Mouse (Mus musculus): ENCODE data around the gene Hist2h3c2. TPM values are rescaled to one million over a fixed set of nuclear protein-coding genes. Genes with fewer than 3 reads are reported as not detected.
"Not testable (repeated sequence)": the region's sequence is repeated elsewhere in the genome, so short reads cannot be mapped to it uniquely, and the experiment has no call there.

The Hist2h3c2 gene
- polyA plus RNA-seq, 1 experiment from 2014 or later, result 2.7 TPM

DNA sequence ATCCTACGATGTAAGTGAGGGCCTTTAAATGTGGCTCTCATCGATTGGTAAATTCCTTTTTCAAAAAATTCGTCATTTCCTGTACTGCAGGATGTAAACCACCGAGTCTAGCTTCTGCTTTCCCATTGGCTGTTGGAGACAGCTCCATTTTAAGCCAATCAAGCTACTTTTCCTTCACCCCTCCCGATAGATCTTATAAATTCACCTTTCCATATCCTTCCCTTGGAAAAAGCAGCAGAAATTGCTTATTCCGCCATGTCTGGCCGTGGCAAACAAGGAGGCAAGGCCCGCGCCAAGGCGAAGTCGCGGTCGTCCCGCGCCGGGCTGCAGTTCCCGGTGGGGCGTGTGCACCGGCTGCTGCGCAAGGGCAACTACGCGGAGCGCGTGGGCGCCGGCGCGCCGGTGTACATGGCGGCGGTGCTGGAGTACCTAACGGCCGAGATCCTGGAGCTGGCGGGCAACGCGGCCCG is 19.2 kb downstream of the Hist2h3c2 start, which contains the start of the genes Bola1 and Hist2h2ab:
Gene Bola1, minus strand, starts transcription at position 49 of the 470 bp plus-strand sequence.
Gene Hist2h2ab, plus strand, starts transcription at position 205 of the 470 bp plus-strand sequence.
- no peaks in the 10 kb centered on the region for H3K9me3 ChIP-seq (replicated peaks; ENCODE audit: control insufficient read depth, low read length)
- H3K4me2 ChIP-seq (ENCODE audit: low read depth, low read length), result peak within 1 kb of the TSS; percentile 91
- peaks cover 26% of the 10 kb centered on the region for H3K4me1 ChIP-seq (ENCODE audit: control insufficient read depth, insufficient read depth, low read length)
- no peaks in the 10 kb centered on the region for H3K36me3 ChIP-seq (ENCODE audit: control insufficient read depth, insufficient read depth)
- peak within 1 kb of the TSS; percentile 100 for H3K27ac ChIP-seq (ENCODE audit: low read length)
- peak within 1 kb of the TSS; percentile 77 for H3K4me3 ChIP-seq (ENCODE audit: low read length)
- WGBS, result under 1% methylated on average over 36 of the region's 37 CpGs
- H3K9ac ChIP-seq (ENCODE audit: low read length), result peak within 1 kb of the TSS; percentile 94
- H3K27me3 ChIP-seq (ENCODE audit: control insufficient read depth, insufficient read depth, low read length), result no peaks in the 10 kb centered on the region
- ATAC-seq (replicated peaks; ENCODE audit: extremely low read depth, insufficient read depth, low FRiP score), result peak; percentile 79

DNA sequence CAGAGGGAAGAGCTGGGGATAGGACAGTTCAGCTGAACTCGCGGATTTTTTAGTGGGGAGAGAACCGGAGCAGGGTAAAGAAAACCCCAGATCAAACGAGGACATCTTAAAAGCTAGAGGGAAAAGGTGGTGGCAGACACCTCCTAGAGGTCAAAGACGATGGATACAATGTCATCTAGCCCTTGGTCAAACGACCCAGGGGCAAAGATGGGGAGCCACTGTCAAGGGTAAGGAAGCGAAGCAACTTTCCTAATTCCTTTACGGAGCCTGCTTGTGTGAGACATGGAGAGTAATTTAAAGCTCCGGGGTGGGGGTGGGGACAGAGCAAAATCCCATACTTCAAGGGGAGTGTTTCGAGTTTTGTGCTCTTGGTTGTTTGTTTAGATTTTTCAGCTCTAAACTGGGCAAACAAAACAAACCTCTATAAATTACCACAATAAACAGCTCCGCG is 19.7 kb downstream of the Hist2h3c2 start:
- H3K4me3 ChIP-seq (ENCODE audit: low read length), result peak overlapping the region; percentile 77
- H3K27me3 ChIP-seq (ENCODE audit: control insufficient read depth, insufficient read depth, low read length), result no peaks in the 10 kb centered on the region
- H3K36me3 ChIP-seq (ENCODE audit: control insufficient read depth, insufficient read depth), result no peaks in the 10 kb centered on the region
- H3K9me3 ChIP-seq (replicated peaks; ENCODE audit: control insufficient read depth, low read length), result no peaks in the 10 kb centered on the region
- ATAC-seq (replicated peaks; ENCODE audit: extremely low read depth, insufficient read depth, low FRiP score), result no peak
- H3K4me1 ChIP-seq (ENCODE audit: control insufficient read depth, insufficient read depth, low read length), result peaks cover 26% of the 10 kb centered on the region
- H3K27ac ChIP-seq (ENCODE audit: low read length), result peak overlapping the region; percentile 100
- H3K9ac ChIP-seq (ENCODE audit: low read length), result peak overlapping the region; percentile 94
- peak overlapping the region; percentile 91 for H3K4me2 ChIP-seq (ENCODE audit: low read depth, low read length)
- WGBS, result 0% methylated on average over 12 of the region's 12 CpGs

DNA sequence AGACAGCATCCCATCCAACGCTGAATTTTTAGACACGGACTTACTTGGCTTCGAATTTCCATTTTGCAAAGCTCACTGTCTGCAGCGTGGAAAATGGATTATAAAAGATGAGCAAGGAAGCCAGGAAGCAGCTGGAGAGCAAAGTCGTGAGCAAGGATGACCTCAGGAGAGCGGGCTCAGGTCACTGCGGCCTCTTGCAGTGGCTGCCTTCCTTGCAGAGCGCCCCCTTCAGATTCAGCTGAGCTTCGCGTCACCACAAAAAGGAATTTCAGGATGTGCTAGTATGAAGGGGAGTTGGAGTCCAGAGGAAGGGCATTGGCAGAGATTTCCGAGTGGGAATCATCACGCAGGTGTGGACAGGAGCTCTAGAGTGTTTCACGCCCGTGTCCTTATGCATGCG is 29.7 kb downstream of the Hist2h3c2 start:
- Histone ChIP-seq H3K9me3 (replicated peaks; ENCODE audit: control insufficient read depth, low read length) (no peaks in the 10 kb centered on the region), H3K4me2 (ENCODE audit: low read depth, low read length) (no peak overlapping the region), H3K27ac (ENCODE audit: low read length) (no peak overlapping the region), H3K9ac (ENCODE audit: low read length) (no peak overlapping the region), H3K4me1 (ENCODE audit: control insufficient read depth, insufficient read depth, low read length) (0 out of 2 replicates have a peak, but pooled peaks cover 2% of the 10 kb centered on the region), H3K4me3 (ENCODE audit: low read length) (no peak overlapping the region), H3K27me3 (ENCODE audit: control insufficient read depth, insufficient read depth, low read length) (no peaks in the 10 kb centered on the region), H3K36me3 (ENCODE audit: control insufficient read depth, insufficient read depth) (no peaks in the 10 kb centered on the region)
- no peak for ATAC-seq (replicated peaks; ENCODE audit: extremely low read depth, insufficient read depth, low FRiP score)
- 23% methylated on average over 15 of the region's 15 CpGs for WGBS

DNA sequence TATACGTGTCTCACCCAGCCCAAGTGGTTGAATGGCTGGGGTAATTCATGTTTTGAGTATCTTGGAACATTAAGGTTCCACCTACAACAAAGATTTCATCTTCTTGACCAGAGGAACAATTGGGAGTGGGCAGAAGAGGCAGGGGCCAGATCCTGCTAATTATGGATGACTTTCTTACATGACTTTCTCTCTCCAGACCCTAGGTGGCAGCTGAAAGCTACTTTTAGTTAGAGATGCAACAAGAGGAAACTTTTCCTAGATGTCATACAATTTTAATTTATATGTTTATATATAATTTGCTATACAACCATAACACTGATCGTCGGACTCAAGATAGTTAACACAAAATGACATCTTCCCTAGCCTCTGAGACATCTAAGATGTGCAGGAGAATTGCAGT is 31.1 kb downstream of the Hist2h3c2 start:
- Histone ChIP-seq H3K4me1 (ENCODE audit: control insufficient read depth, insufficient read depth, low read length) (0 out of 2 replicates have a peak, but pooled peaks cover 2% of the 10 kb centered on the region), H3K9ac (ENCODE audit: low read length) (no peak overlapping the region), H3K9me3 (replicated peaks; ENCODE audit: control insufficient read depth, low read length) (no peaks in the 10 kb centered on the region), H3K4me2 (ENCODE audit: low read depth, low read length) (no peak overlapping the region), H3K36me3 (ENCODE audit: control insufficient read depth, insufficient read depth) (no peaks in the 10 kb centered on the region), H3K27me3 (ENCODE audit: control insufficient read depth, insufficient read depth, low read length) (no peaks in the 10 kb centered on the region), H3K27ac (ENCODE audit: low read length) (no peak overlapping the region), H3K4me3 (ENCODE audit: low read length) (no peak overlapping the region)
- WGBS, result 80% methylated on average over 3 of the region's 3 CpGs
- no peak for ATAC-seq (replicated peaks; ENCODE audit: extremely low read depth, insufficient read depth, low FRiP score)

DNA sequence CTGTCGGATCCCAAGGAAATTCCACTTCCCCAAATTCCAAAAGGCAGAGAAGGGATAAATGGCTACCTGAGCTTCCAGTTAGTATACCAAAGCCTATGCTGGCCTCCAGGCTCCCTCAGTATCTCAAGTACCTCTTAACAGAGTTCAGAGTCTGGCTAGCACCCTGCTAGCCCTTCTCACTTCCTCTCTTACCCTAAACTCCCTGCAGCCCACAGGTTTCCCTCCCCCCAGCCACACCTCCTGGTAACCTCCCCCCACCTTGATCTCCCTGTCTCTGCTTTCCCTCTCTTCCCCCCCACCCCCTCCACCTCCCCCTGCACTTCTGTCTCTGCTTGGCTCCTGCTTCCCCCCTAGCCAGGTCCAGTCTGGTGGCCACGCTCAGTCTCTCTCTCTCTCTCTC is 39.2 kb downstream of the Hist2h3c2 start:
- H3K4me1 ChIP-seq (ENCODE audit: control insufficient read depth, insufficient read depth, low read length), result peaks cover 11% of the 10 kb centered on the region
- H3K9ac ChIP-seq (ENCODE audit: low read length), result no peak overlapping the region
- ATAC-seq (replicated peaks; ENCODE audit: extremely low read depth, insufficient read depth, low FRiP score), result no peak
- peaks cover 6% of the 10 kb centered on the region for H3K9me3 ChIP-seq (replicated peaks; ENCODE audit: control insufficient read depth, low read length)
- no peak overlapping the region for H3K4me3 ChIP-seq (ENCODE audit: low read length)
- H3K4me2 ChIP-seq (ENCODE audit: low read depth, low read length), result no peak overlapping the region
- H3K36me3 ChIP-seq (ENCODE audit: control insufficient read depth, insufficient read depth), result peaks cover 6% of the 10 kb centered on the region
- 27% methylated on average over 2 of the region's 2 CpGs for WGBS
- no peaks in the 10 kb centered on the region for H3K27me3 ChIP-seq (ENCODE audit: control insufficient read depth, insufficient read depth, low read length)
- H3K27ac ChIP-seq (ENCODE audit: low read length), result no peak overlapping the region

DNA sequence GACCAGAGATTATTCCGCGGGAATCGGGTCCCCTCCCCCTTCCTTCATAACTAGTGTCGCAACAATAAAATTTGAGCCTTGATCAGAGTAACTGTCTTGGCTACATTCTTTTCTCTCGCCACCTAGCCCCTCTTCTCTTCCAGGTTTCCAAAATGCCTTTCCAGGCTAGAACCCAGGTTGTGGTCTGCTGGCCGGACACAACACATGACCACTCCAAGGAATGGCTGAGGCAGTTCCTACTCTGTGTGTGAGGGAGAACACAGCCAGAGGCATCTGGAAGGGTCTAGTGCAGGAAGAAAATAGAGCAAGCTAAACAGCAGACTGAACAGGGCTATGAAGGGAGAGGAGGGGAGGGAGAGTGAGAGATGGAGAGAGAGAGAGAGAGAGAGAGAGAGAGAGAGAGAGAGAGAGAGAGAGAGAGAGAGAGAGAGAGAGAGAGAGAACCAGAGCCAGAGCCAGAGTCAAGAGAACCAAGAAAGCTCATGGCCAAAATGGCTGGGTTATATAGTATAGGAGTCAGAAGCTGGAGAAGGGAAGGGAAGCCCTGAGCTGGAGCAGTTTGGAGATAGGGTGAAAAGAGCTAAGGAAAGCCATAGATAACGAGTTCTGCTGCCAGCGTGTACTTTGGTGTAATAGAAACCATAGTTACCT is 40.2 kb downstream of the Hist2h3c2 start:
- H3K27ac ChIP-seq (ENCODE audit: low read length); H3K36me3 ChIP-seq (ENCODE audit: control insufficient read depth, insufficient read depth); ATAC-seq (replicated peaks; ENCODE audit: extremely low read depth, insufficient read depth, low FRiP score); H3K9me3 ChIP-seq (replicated peaks; ENCODE audit: control insufficient read depth, low read length); H3K4me3 ChIP-seq (ENCODE audit: low read length); H3K9ac ChIP-seq (ENCODE audit: low read length); H3K27me3 ChIP-seq (ENCODE audit: control insufficient read depth, insufficient read depth, low read length): not testable (repeated sequence)
- 25% methylated on average over 6 of the region's 8 CpGs for WGBS
- H3K4me1 ChIP-seq (ENCODE audit: control insufficient read depth, insufficient read depth, low read length), result peaks cover 11% of the 10 kb centered on the region
- peak overlapping the region; percentile 93 for H3K4me2 ChIP-seq (ENCODE audit: low read depth, low read length)

DNA sequence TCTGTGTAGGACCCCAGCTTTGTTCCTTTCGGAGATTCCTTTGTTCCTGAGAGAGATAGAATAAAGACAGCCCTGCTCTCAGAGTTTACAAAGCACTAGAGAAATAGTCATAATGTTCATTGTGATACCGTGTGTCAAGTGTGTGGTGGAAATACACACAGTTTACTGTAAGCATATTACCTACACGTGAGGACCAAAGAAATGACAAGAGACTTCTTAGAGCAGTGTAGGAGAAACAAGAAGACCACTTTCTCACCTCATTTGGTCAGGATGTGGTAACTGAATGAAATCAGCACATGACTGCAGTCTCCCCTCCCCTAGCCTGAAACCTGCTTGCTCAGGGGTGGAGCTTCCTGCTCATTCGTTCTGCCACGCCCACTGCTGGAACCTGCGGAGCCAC is 40.7 kb downstream of the Hist2h3c2 start:
- Histone ChIP-seq H3K4me3 (ENCODE audit: low read length) (peak overlapping the region; percentile 78), H3K4me2 (ENCODE audit: low read depth, low read length) (peak overlapping the region; percentile 93), H3K27me3 (ENCODE audit: control insufficient read depth, insufficient read depth, low read length) (no peaks in the 10 kb centered on the region), H3K27ac (ENCODE audit: low read length) (peak overlapping the region; percentile 37; the same call in 1 of the 2 replicates), H3K36me3 (ENCODE audit: control insufficient read depth, insufficient read depth) (peaks cover 8% of the 10 kb centered on the region), H3K9ac (ENCODE audit: low read length) (peak overlapping the region; percentile 54), H3K4me1 (ENCODE audit: control insufficient read depth, insufficient read depth, low read length) (peaks cover 11% of the 10 kb centered on the region), H3K9me3 (replicated peaks; ENCODE audit: control insufficient read depth, low read length) (peaks cover 6% of the 10 kb centered on the region)
- WGBS, result 9% methylated on average over 6 of the region's 6 CpGs
- no peak; the same call in 1 of the 2 replicates for ATAC-seq (replicated peaks; ENCODE audit: extremely low read depth, insufficient read depth, low FRiP score)

DNA sequence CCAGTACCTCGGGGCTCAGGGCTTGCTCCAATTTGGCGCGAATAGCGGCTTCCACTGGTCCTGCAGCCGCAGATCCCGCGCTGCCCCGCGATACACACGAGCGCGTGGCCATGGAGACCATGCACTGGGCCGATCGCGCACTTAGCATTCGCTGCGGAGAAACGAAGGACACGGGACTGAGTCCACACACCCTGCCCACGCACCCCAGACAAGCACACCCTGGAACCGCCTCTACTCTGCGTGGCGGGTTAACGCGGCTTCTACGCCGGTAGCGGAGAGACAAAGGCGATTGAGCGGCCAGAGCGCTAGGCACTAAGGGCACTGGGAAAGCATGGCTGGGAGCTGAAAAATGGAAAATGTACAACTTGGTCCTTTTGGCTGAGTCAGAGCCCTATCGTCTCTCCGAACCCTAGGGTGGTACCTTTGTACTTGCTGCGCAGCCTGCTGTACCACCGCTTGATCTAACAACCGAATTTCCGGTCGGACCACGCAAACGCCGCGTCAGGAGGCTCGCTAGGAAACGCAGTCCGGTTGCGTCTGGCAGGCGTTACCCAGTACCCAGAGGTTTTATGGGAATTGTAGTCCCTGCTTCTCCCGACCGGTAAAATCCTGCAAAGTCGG is 41.7 kb downstream of the Hist2h3c2 start:
- peak overlapping the region; percentile 88 for H3K27ac ChIP-seq (ENCODE audit: low read length)
- H3K9me3 ChIP-seq (replicated peaks; ENCODE audit: control insufficient read depth, low read length), result peaks cover 6% of the 10 kb centered on the region
- H3K36me3 ChIP-seq (ENCODE audit: control insufficient read depth, insufficient read depth), result peaks cover 9% of the 10 kb centered on the region
- no peaks in the 10 kb centered on the region for H3K27me3 ChIP-seq (ENCODE audit: control insufficient read depth, insufficient read depth, low read length)
- WGBS, result under 1% methylated on average over 50 of the region's 50 CpGs
- ATAC-seq (replicated peaks; ENCODE audit: extremely low read depth, insufficient read depth, low FRiP score), result peak; percentile 89
- H3K4me3 ChIP-seq (ENCODE audit: low read length), result peak overlapping the region; percentile 78
- H3K4me2 ChIP-seq (ENCODE audit: low read depth, low read length), result peak overlapping the region; percentile 93
- peak overlapping the region; percentile 90 for H3K9ac ChIP-seq (ENCODE audit: low read length)
- peaks cover 11% of the 10 kb centered on the region for H3K4me1 ChIP-seq (ENCODE audit: control insufficient read depth, insufficient read depth, low read length)
